Mouse (Mus musculus) kidney, embryonic 14.5 days (tissue): ENCODE data around the gene Rhebl1. TPM values are rescaled to one million over a fixed set of nuclear protein-coding genes. Genes with fewer than 3 reads are reported as not detected.
"Not testable (repeated sequence)": the region's sequence is repeated elsewhere in the genome, so short reads cannot be mapped to it uniquely, and the experiment has no call there.

Source experiments
- ATAC-seq: fragments of 200-750 bp; cut with Nextera tagmentation; 2 replicates; pipeline ENCODE4 v1.8.0; 2017; ENCODE audit warnings: moderate number of reproducible peaks, mild to moderate bottlenecking, moderate TSS enrichment, moderate library complexity; ENCODE audit not compliant: low FRiP score, low TSS enrichment
- H3K27ac ChIP-seq: fragments of 300-500 bp; sonication (generic); 2 replicates; pipeline ENCODE4 v1.5.1; 2014; ENCODE audit warnings: low read depth, mild to moderate bottlenecking, low read length, moderate library complexity, mixed read lengths
- H3K27me3 ChIP-seq: fragments of 300-500 bp; sonication (generic); 2 replicates; pipeline ENCODE4 v1.6.1; 2014; ENCODE audit warnings: mild to moderate bottlenecking, low read length; ENCODE audit not compliant: control insufficient read depth, insufficient read depth
- H3K36me3 ChIP-seq: fragments of 300-500 bp; sonication (generic); 2 replicates; pipeline ENCODE4 v1.6.1; 2014; ENCODE audit warnings: low read length, mixed read lengths; ENCODE audit not compliant: control insufficient read depth, insufficient read depth
- H3K4me1 ChIP-seq: fragments of 300-500 bp; sonication (generic); 2 replicates; pipeline ENCODE4 v1.6.1; 2014; ENCODE audit warnings: low read length, mixed read lengths; ENCODE audit not compliant: control insufficient read depth, insufficient read depth
- H3K4me2 ChIP-seq: fragments of 300-500 bp; sonication (generic); replicated peaks from 2 replicates; pipeline ENCODE4 v1.6.1; 2014; ENCODE audit warnings: low read depth, mild to moderate bottlenecking, low read length
- H3K4me3 ChIP-seq: fragments of 300-500 bp; sonication (generic); 2 replicates; pipeline ENCODE4 v1.5.1; 2014; ENCODE audit warnings: mild to moderate bottlenecking, low read length
- H3K9ac ChIP-seq: fragments of 300-500 bp; sonication (generic); 2 replicates; pipeline ENCODE4 v1.6.1; 2014; ENCODE audit warnings: low read depth, mild to moderate bottlenecking, low read length, moderate library complexity
- H3K9me3 ChIP-seq: fragments of 300-500 bp; sonication (generic); 2 replicates; pipeline ENCODE4 v1.6.1; 2016; ENCODE audit warnings: low read length; ENCODE audit not compliant: control insufficient read depth
- WGBS: fragments of 180-500 bp; shearing (Covaris S2); extraction: QIAGEN DNeasy Blood & Tissue Kit; methylation state at CpG from one replicate; pipeline ENCODE4 v1.1.7; 2014; 5-methylcytosine and 5-hydroxymethylcytosine counted together
- polyA plus RNA-seq: library from polyadenylated mRNA; unstranded; fragments of >200 nt; fragmentation: Nextera tagmentation; extraction: Ambion mirVana; gene quantifications from 2 replicates; pipeline ENCODE4 v1.2.1, GENCODE M21; 2014

Gene Rhebl1
- polyA plus RNA-seq, 1 experiment from 2014 or later, result 14.4 TPM

GRCm38 (mm10) chr15:98930998-98931397 is 36.7 kb upstream of the Rhebl1 start:
- 79% methylated on average over 3 of the region's 3 CpGs for WGBS
- Histone ChIP-seq H3K36me3 (peaks cover 9% of the 10 kb centered on the region), H3K27ac (no peak overlapping the region), H3K9me3 (no peaks in the 10 kb centered on the region), H3K4me2 (no peak overlapping the region), H3K4me3 (no peak overlapping the region), H3K4me1 (peaks cover 18% of the 10 kb centered on the region), H3K27me3 (no peaks in the 10 kb centered on the region), H3K9ac (0 out of 2 replicates have a peak overlapping the region, but pooled peaks have one; percentile 23)
- no peak for ATAC-seq

- Histone ChIP-seq H3K9ac (no peak overlapping the region), H3K4me1 (peaks cover 10% of the 10 kb centered on the region), H3K9me3 (no peaks in the 10 kb centered on the region), H3K27me3 (no peaks in the 10 kb centered on the region), H3K27ac (no peak overlapping the region), H3K4me3 (no peak overlapping the region), H3K4me2 (no peak overlapping the region), H3K36me3 (peaks cover 9% of the 10 kb centered on the region)
- ATAC-seq, result no peak
- WGBS, result 39% methylated on average over 8 of the region's 8 CpGs
Observed at GRCm38 (mm10) chr15:98930017-98930734, 35.8 kb upstream of the Rhebl1 start.

- H3K4me3 ChIP-seq, result no peak overlapping the region
Observed at GRCm38 (mm10) chr15:98928598-98929240, 34.4 kb upstream of the Rhebl1 start.

GRCm38 (mm10) chr15:98927566-98927965 is 33.2 kb upstream of the Rhebl1 start:
- no peak overlapping the region for H3K9ac ChIP-seq
- H3K4me1 ChIP-seq, result peaks cover 7% of the 10 kb centered on the region; the same call in 1 of the 2 replicates
- no peak for ATAC-seq
- no peaks in the 10 kb centered on the region for H3K9me3 ChIP-seq
- no peak overlapping the region for H3K4me3 ChIP-seq
- H3K4me2 ChIP-seq, result no peak overlapping the region
- WGBS, result 86% methylated on average over 5 of the region's 5 CpGs
- H3K27ac ChIP-seq, result no peak overlapping the region
- peaks cover 9% of the 10 kb centered on the region for H3K36me3 ChIP-seq
- no peaks in the 10 kb centered on the region for H3K27me3 ChIP-seq

More at GRCm38 (mm10) chr15:98928598-98929240, 34.4 kb upstream of the Rhebl1 start:
- Histone ChIP-seq H3K9me3 (no peaks in the 10 kb centered on the region), H3K27me3 (no peaks in the 10 kb centered on the region), H3K27ac (no peak overlapping the region), H3K4me2 (0 out of 2 replicates have a peak overlapping the region, but pooled peaks have one; percentile 10), H3K9ac (no peak overlapping the region), H3K36me3 (peaks cover 9% of the 10 kb centered on the region), H3K4me1 (peaks cover 7% of the 10 kb centered on the region; the same call in 1 of the 2 replicates)
- 10% methylated on average over 13 of the region's 13 CpGs for WGBS
- peak; percentile 70 for ATAC-seq

- Histone ChIP-seq H3K9ac (no peak overlapping the region), H3K9me3 (no peaks in the 10 kb centered on the region), H3K27ac (no peak overlapping the region), H3K27me3 (no peaks in the 10 kb centered on the region), H3K36me3 (no peaks in the 10 kb centered on the region), H3K4me1 (peaks cover 5% of the 10 kb centered on the region; the same call in 1 of the 2 replicates), H3K4me2 (no peak overlapping the region), H3K4me3 (no peak overlapping the region)
- WGBS, result 71% methylated on average over 3 of the region's 3 CpGs
- no peak for ATAC-seq
Observed at GRCm38 (mm10) chr15:98924682-98925081, 30.3 kb upstream of the Rhebl1 start.

GRCm38 (mm10) chr15:98923031-98923537 is 28.7 kb upstream of the Rhebl1 start:
- WGBS, result 80% methylated on average over 2 of the region's 2 CpGs
- no peak for ATAC-seq
- Histone ChIP-seq H3K27me3 (no peaks in the 10 kb centered on the region), H3K36me3 (no peaks in the 10 kb centered on the region), H3K4me2 (no peak overlapping the region), H3K4me1 (no peaks in the 10 kb centered on the region), H3K4me3 (no peak overlapping the region), H3K27ac (no peak overlapping the region), H3K9ac (no peak overlapping the region), H3K9me3 (no peaks in the 10 kb centered on the region)

GRCm38 (mm10) chr15:98922581-98922980 is 28.2 kb upstream of the Rhebl1 start:
- Histone ChIP-seq H3K4me2 (no peak overlapping the region), H3K27me3 (no peaks in the 10 kb centered on the region), H3K9me3 (no peaks in the 10 kb centered on the region), H3K9ac (no peak overlapping the region), H3K27ac (no peak overlapping the region), H3K36me3 (no peaks in the 10 kb centered on the region), H3K4me1 (no peaks in the 10 kb centered on the region), H3K4me3 (no peak overlapping the region)
- ATAC-seq, result no peak
- WGBS, result 67% methylated on average over 3 of the region's 3 CpGs

- Histone ChIP-seq H3K27ac (no peak overlapping the region), H3K4me1 (peaks cover 4% of the 10 kb centered on the region), H3K4me2 (no peak overlapping the region), H3K9me3 (no peaks in the 10 kb centered on the region), H3K27me3 (no peaks in the 10 kb centered on the region), H3K9ac (no peak overlapping the region), H3K4me3 (no peak overlapping the region), H3K36me3 (no peaks in the 10 kb centered on the region)
- ATAC-seq, result no peak
- 92% methylated on average over 5 of the region's 5 CpGs for WGBS
Observed at GRCm38 (mm10) chr15:98921510-98921909, 27.2 kb upstream of the Rhebl1 start.

- H3K36me3 ChIP-seq, ATAC-seq, H3K27me3 ChIP-seq, H3K9me3 ChIP-seq: not testable (repeated sequence)
- Histone ChIP-seq H3K4me3 (peak overlapping the region; percentile 86), H3K9ac (peak overlapping the region; percentile 46), H3K4me1 (peaks cover 15% of the 10 kb centered on the region), H3K4me2 (peak overlapping the region; percentile 42), H3K27ac (peak overlapping the region; percentile 26)
- WGBS, result 25% methylated on average over 8 of the region's 8 CpGs
Observed at GRCm38 (mm10) chr15:98918499-98918895, 24.2 kb upstream of the Rhebl1 start.
